Mouse (Mus musculus): ENCODE results near the gene Banp. TPM values are rescaled to one million over a fixed set of nuclear protein-coding genes. Genes with fewer than 3 reads are reported as not detected.

The Banp gene
- polyA plus RNA-seq, 1 experiment from 2014 or later, result 47.2 TPM

- no peak overlapping the region for H3K4me2 ChIP-seq (ENCODE audit: low read length)
- no peaks in the 10 kb centered on the region for H3K9me3 ChIP-seq (replicated peaks; ENCODE audit: control insufficient read depth, low read length)
- H3K9ac ChIP-seq (ENCODE audit: low read length), result no peak overlapping the region
- no peaks in the 10 kb centered on the region for H3K27me3 ChIP-seq (replicated peaks; ENCODE audit: control insufficient read depth, insufficient read depth, low read length)
- no peak overlapping the region for H3K27ac ChIP-seq (ENCODE audit: low read depth, low read length)
- no peak overlapping the region for H3K4me3 ChIP-seq (ENCODE audit: low read depth, low read length)
- no peaks in the 10 kb centered on the region for H3K4me1 ChIP-seq (ENCODE audit: control insufficient read depth, insufficient read depth, low read length)
- DNase-seq (ENCODE audit: low spot score) (no peak), ATAC-seq (no peak)
- WGBS, result 89% methylated on average over 3 of the region's 3 CpGs
- peaks cover 79% of the 10 kb centered on the region for H3K36me3 ChIP-seq (ENCODE audit: control insufficient read depth, insufficient read depth, low read length)
Observed at GRCm38 (mm10) chr8:121995895-121996294, 46.3 kb downstream of the Banp start.

GRCm38 (mm10) chr8:121998631-121999030, 49.1 kb downstream of the Banp start:
- no peaks in the 10 kb centered on the region for H3K27me3 ChIP-seq (replicated peaks; ENCODE audit: control insufficient read depth, insufficient read depth, low read length)
- H3K4me3 ChIP-seq (ENCODE audit: low read depth, low read length), result no peak overlapping the region
- H3K27ac ChIP-seq (ENCODE audit: low read depth, low read length), result no peak overlapping the region
- H3K4me1 ChIP-seq (ENCODE audit: control insufficient read depth, insufficient read depth, low read length), result no peaks in the 10 kb centered on the region
- ATAC-seq, result no peak
- peaks cover 80% of the 10 kb centered on the region for H3K36me3 ChIP-seq (ENCODE audit: control insufficient read depth, insufficient read depth, low read length)
- 90% methylated on average over 4 of the region's 4 CpGs for WGBS
- no peak overlapping the region for H3K9ac ChIP-seq (ENCODE audit: low read length)
- no peak overlapping the region for H3K4me2 ChIP-seq (ENCODE audit: low read length)
- no peaks in the 10 kb centered on the region for H3K9me3 ChIP-seq (replicated peaks; ENCODE audit: control insufficient read depth, low read length)
- no peak for DNase-seq (ENCODE audit: low spot score)

- Histone ChIP-seq H3K4me2 (ENCODE audit: low read length) (no peak overlapping the region), H3K9ac (ENCODE audit: low read length) (no peak overlapping the region), H3K27me3 (replicated peaks; ENCODE audit: control insufficient read depth, insufficient read depth, low read length) (no peaks in the 10 kb centered on the region), H3K4me1 (ENCODE audit: control insufficient read depth, insufficient read depth, low read length) (no peaks in the 10 kb centered on the region), H3K4me3 (ENCODE audit: low read depth, low read length) (no peak overlapping the region), H3K27ac (ENCODE audit: low read depth, low read length) (no peak overlapping the region), H3K36me3 (ENCODE audit: control insufficient read depth, insufficient read depth, low read length) (peaks cover 83% of the 10 kb centered on the region), H3K9me3 (replicated peaks; ENCODE audit: control insufficient read depth, low read length) (no peaks in the 10 kb centered on the region)
- 97% methylated on average over 5 of the region's 5 CpGs for WGBS
- ATAC-seq, result no peak
- no peak for DNase-seq (ENCODE audit: low spot score)
Observed at GRCm38 (mm10) chr8:121999211-121999610, 49.7 kb downstream of the Banp start.

- Histone ChIP-seq H3K9ac (ENCODE audit: low read length) (no peak overlapping the region), H3K4me3 (ENCODE audit: low read depth, low read length) (no peak overlapping the region), H3K9me3 (replicated peaks; ENCODE audit: control insufficient read depth, low read length) (no peaks in the 10 kb centered on the region), H3K27me3 (replicated peaks; ENCODE audit: control insufficient read depth, insufficient read depth, low read length) (no peaks in the 10 kb centered on the region), H3K36me3 (ENCODE audit: control insufficient read depth, insufficient read depth, low read length) (peaks cover 82% of the 10 kb centered on the region), H3K27ac (ENCODE audit: low read depth, low read length) (no peak overlapping the region), H3K4me1 (ENCODE audit: control insufficient read depth, insufficient read depth, low read length) (no peaks in the 10 kb centered on the region), H3K4me2 (ENCODE audit: low read length) (no peak overlapping the region)
- no peak for ATAC-seq
- 92% methylated on average over 15 of the region's 15 CpGs for WGBS
- DNase-seq (ENCODE audit: low spot score), result no peak
Observed at GRCm38 (mm10) chr8:122001339-122002115, 52.0 kb downstream of the Banp start.

GRCm38 (mm10) chr8:122003646-122004045, 54.1 kb downstream of the Banp start:
- peak overlapping the region; percentile 44; the same call in 1 of the 2 replicates for H3K27ac ChIP-seq (ENCODE audit: low read depth, low read length)
- H3K27me3 ChIP-seq (replicated peaks; ENCODE audit: control insufficient read depth, insufficient read depth, low read length), result no peaks in the 10 kb centered on the region
- DNase-seq (ENCODE audit: low spot score) (no peak), ATAC-seq (no peak)
- H3K4me3 ChIP-seq (ENCODE audit: low read depth, low read length), result no peak overlapping the region
- H3K36me3 ChIP-seq (ENCODE audit: control insufficient read depth, insufficient read depth, low read length), result peaks cover 80% of the 10 kb centered on the region
- no peaks in the 10 kb centered on the region for H3K9me3 ChIP-seq (replicated peaks; ENCODE audit: control insufficient read depth, low read length)
- 79% methylated on average over 8 of the region's 8 CpGs for WGBS
- H3K4me2 ChIP-seq (ENCODE audit: low read length), result no peak overlapping the region
- no peaks in the 10 kb centered on the region for H3K4me1 ChIP-seq (ENCODE audit: control insufficient read depth, insufficient read depth, low read length)
- no peak overlapping the region for H3K9ac ChIP-seq (ENCODE audit: low read length)

- no peaks in the 10 kb centered on the region for H3K4me1 ChIP-seq (ENCODE audit: control insufficient read depth, insufficient read depth, low read length)
- no peak for ATAC-seq
- H3K27me3 ChIP-seq (replicated peaks; ENCODE audit: control insufficient read depth, insufficient read depth, low read length), result no peaks in the 10 kb centered on the region
- no peak overlapping the region for H3K9ac ChIP-seq (ENCODE audit: low read length)
- no peaks in the 10 kb centered on the region for H3K9me3 ChIP-seq (replicated peaks; ENCODE audit: control insufficient read depth, low read length)
- 73% methylated on average over 5 of the region's 5 CpGs for WGBS
- DNase-seq (ENCODE audit: low spot score), result peak; percentile 42
- H3K36me3 ChIP-seq (ENCODE audit: control insufficient read depth, insufficient read depth, low read length), result peaks cover 80% of the 10 kb centered on the region
- no peak overlapping the region for H3K4me3 ChIP-seq (ENCODE audit: low read depth, low read length)
- H3K4me2 ChIP-seq (ENCODE audit: low read length), result no peak overlapping the region
- no peak overlapping the region for H3K27ac ChIP-seq (ENCODE audit: low read depth, low read length)
Observed at GRCm38 (mm10) chr8:122004131-122004530, 54.6 kb downstream of the Banp start.

GRCm38 (mm10) chr8:122005422-122006204, 56.1 kb downstream of the Banp start:
- H3K9me3 ChIP-seq (replicated peaks; ENCODE audit: control insufficient read depth, low read length), result no peaks in the 10 kb centered on the region
- no peaks in the 10 kb centered on the region for H3K4me1 ChIP-seq (ENCODE audit: control insufficient read depth, insufficient read depth, low read length)
- H3K27me3 ChIP-seq (replicated peaks; ENCODE audit: control insufficient read depth, insufficient read depth, low read length), result no peaks in the 10 kb centered on the region
- H3K9ac ChIP-seq (ENCODE audit: low read length), result no peak overlapping the region
- no peak overlapping the region; the same call in 1 of the 2 replicates for H3K27ac ChIP-seq (ENCODE audit: low read depth, low read length)
- WGBS, result 71% methylated on average over 24 of the region's 25 CpGs
- no peak overlapping the region for H3K4me2 ChIP-seq (ENCODE audit: low read length)
- ATAC-seq (no peak), DNase-seq (ENCODE audit: low spot score) (no peak)
- H3K4me3 ChIP-seq (ENCODE audit: low read depth, low read length), result no peak overlapping the region
- H3K36me3 ChIP-seq (ENCODE audit: control insufficient read depth, insufficient read depth, low read length), result peaks cover 72% of the 10 kb centered on the region

GRCm38 (mm10) chr8:122006688-122007484, 57.3 kb downstream of the Banp start:
- ATAC-seq, result peak; percentile 89
- WGBS, result 73% methylated on average over 13 of the region's 13 CpGs
- Histone ChIP-seq H3K27ac (ENCODE audit: low read depth, low read length) (peak overlapping the region; percentile 81), H3K9ac (ENCODE audit: low read length) (no peak overlapping the region), H3K9me3 (replicated peaks; ENCODE audit: control insufficient read depth, low read length) (no peaks in the 10 kb centered on the region), H3K4me2 (ENCODE audit: low read length) (peak overlapping the region; percentile 20), H3K4me1 (ENCODE audit: control insufficient read depth, insufficient read depth, low read length) (no peaks in the 10 kb centered on the region), H3K4me3 (ENCODE audit: low read depth, low read length) (peak overlapping the region; percentile 1; the same call in 1 of the 2 replicates), H3K27me3 (replicated peaks; ENCODE audit: control insufficient read depth, insufficient read depth, low read length) (no peaks in the 10 kb centered on the region), H3K36me3 (ENCODE audit: control insufficient read depth, insufficient read depth, low read length) (peaks cover 63% of the 10 kb centered on the region)
- peak; percentile 75 for DNase-seq (ENCODE audit: low spot score)

All from forebrain, embryonic 14.5 days (tissue).